Mouse (Mus musculus): Measurements from ENCODE around the gene Dzank1. TPM values are rescaled to one million over a fixed set of nuclear protein-coding genes. Genes with fewer than 3 reads are reported as not detected.

Gene Dzank1
- 1.3 and 2.1 TPM in 2 replicates for polyA plus RNA-seq (2012; rRNA removed)

GRCm38 (mm10) chr2:144526981-144527820 lies at the start of gene Dzank1, which contains the start of gene Polr3f:
Gene Dzank1 (minus strand): TSS chr2:144527414.
Gene Polr3f (plus strand): TSS chr2:144527718.
- under 1% methylated on average over 56 of the region's 56 CpGs for WGBS
- Histone ChIP-seq H3K4me3 (replicated peaks; ENCODE audit: extremely low read depth, low read depth, low read length) (peak within 1 kb of the TSS; percentile 94), H3K4me1 (ENCODE audit: control insufficient read depth, insufficient read depth, low read length) (0 out of 2 replicates have a peak, but pooled peaks cover 5% of the 10 kb centered on the region)
- TF ChIP-seq POLR2A (IDR thresholded peaks at IDR 0.05; ENCODE audit: borderline replicate concordance, extremely low read depth, low read depth, low read length): peak; percentile 28; the same call in 1 of the 2 replicates
- no peak for TF ChIP-seq CTCF (IDR thresholded peaks at IDR 0.05; ENCODE audit: insufficient read depth, low read length)
- peak; percentile 95 for DNase-seq

- Histone ChIP-seq H3K4me1 (ENCODE audit: control insufficient read depth, insufficient read depth, low read length) (no peaks in the 10 kb centered on the region), H3K4me3 (replicated peaks; ENCODE audit: extremely low read depth, low read depth, low read length) (peak within 1 kb of the TSS; percentile 97)
- no peak for TF ChIP-seq CTCF (IDR thresholded peaks at IDR 0.05; ENCODE audit: insufficient read depth, low read length)
- TF ChIP-seq POLR2A (IDR thresholded peaks at IDR 0.05; ENCODE audit: borderline replicate concordance, extremely low read depth, low read depth, low read length): peak; percentile 84
- under 1% methylated on average over 44 of the region's 44 CpGs for WGBS
- DNase-seq: peak; percentile 95
Observed at GRCm38 (mm10) chr2:144555820-144556552, 28.8 kb upstream of the Dzank1 start, which contains the start of gene Sec23b. Gene Sec23b (plus strand): TSS chr2:144556229.

DNA sequence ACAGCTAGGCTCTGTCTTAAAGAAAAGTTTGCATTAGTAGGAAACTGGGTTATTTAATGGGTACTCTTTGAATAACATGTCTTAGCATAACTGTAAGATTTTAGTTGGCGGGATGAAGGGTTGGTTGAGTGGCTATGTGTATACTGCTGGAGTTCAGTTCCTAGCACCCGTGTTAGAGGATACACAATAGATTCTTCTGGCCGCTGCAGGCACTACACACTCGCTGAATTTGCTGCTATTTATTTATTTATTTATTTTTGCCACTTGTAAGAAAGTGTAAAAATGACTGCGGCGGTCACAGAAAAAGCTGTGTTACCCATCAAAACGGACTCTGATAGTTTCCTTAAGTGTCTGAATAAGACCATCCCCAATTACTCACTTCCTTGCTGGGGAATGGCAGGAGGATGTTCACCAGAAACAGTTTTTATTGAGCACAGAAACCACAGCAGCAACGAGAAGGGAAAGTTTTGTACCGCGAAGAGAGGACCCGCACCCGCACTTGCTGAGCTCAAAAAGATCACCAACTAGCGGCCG lies 28.1 kb upstream of the Dzank1 start:
- TF ChIP-seq POLR2A (IDR thresholded peaks at IDR 0.05; ENCODE audit: borderline replicate concordance, extremely low read depth, low read depth, low read length) (no peak), CTCF (IDR thresholded peaks at IDR 0.05; ENCODE audit: insufficient read depth, low read length) (no peak)
- WGBS: 2% methylated on average over 14 of the region's 14 CpGs
- H3K4me1 ChIP-seq (ENCODE audit: control insufficient read depth, insufficient read depth, low read length): no peaks in the 10 kb centered on the region
- DNase-seq: no peak
- H3K4me3 ChIP-seq (replicated peaks; ENCODE audit: extremely low read depth, low read depth, low read length): peak overlapping the region; percentile 97

DNA sequence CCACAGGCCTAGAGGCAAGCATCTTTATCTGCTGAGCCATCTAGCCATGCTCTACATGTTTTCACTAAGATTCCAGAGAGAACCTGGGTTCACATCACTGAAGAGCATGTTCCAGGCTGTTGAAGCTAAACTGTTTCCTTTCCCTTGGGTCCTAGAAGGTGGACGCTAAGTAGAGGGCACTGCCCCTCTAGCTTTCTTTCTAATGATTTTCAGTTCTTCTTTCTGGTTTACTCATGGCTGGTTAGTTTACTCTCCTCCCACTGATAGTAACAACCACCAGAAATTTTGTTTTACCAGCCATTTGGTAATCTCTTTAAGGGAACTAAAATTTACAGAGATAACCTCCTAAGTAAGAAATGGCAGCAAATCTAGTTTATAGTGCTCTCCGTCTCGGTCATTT lies 26.7 kb upstream of the Dzank1 start:
- Histone ChIP-seq H3K4me1 (ENCODE audit: control insufficient read depth, insufficient read depth, low read length) (no peaks in the 10 kb centered on the region), H3K4me3 (replicated peaks; ENCODE audit: extremely low read depth, low read depth, low read length) (no peak overlapping the region)
- TF ChIP-seq CTCF (IDR thresholded peaks at IDR 0.05; ENCODE audit: insufficient read depth, low read length) (no peak), POLR2A (IDR thresholded peaks at IDR 0.05; ENCODE audit: borderline replicate concordance, extremely low read depth, low read depth, low read length) (no peak)
- WGBS: 91% methylated on average over 3 of the region's 3 CpGs
- no peak for DNase-seq

DNA sequence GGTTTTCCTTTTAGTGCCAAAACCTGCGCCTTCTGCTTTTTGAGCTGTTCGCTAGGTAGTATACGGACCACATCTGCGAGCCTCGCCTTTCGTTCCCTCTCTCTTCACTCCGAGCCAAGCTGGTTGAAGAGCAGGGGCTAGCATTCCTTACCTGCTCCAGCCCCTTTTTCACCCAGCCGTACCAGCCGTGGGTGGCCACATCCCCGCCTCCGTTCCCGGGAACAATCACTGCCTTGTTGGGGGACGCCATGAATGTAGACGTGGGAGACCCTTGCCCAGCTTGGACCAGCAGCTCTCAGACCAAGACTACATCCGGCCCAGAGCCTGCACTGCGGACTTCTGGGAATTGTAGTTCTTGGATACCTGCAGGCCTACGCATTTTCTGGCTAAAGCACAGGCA lies 23.3 kb upstream of the Dzank1 start, which contains the start of gene Rbbp9:
TSS of gene Rbbp9 (minus strand) at position 341 of the 400 bp plus-strand sequence.
- TF ChIP-seq POLR2A (IDR thresholded peaks at IDR 0.05; ENCODE audit: borderline replicate concordance, extremely low read depth, low read depth, low read length) (peak; percentile 70; the same call in 1 of the 2 replicates), CTCF (IDR thresholded peaks at IDR 0.05; ENCODE audit: insufficient read depth, low read length) (no peak)
- H3K4me3 ChIP-seq (replicated peaks; ENCODE audit: extremely low read depth, low read depth, low read length): peak within 1 kb of the TSS; percentile 79
- under 1% methylated on average over 17 of the region's 17 CpGs for WGBS
- peak; percentile 63 for DNase-seq
- no peaks in the 10 kb centered on the region for H3K4me1 ChIP-seq (ENCODE audit: control insufficient read depth, insufficient read depth, low read length)

DNA sequence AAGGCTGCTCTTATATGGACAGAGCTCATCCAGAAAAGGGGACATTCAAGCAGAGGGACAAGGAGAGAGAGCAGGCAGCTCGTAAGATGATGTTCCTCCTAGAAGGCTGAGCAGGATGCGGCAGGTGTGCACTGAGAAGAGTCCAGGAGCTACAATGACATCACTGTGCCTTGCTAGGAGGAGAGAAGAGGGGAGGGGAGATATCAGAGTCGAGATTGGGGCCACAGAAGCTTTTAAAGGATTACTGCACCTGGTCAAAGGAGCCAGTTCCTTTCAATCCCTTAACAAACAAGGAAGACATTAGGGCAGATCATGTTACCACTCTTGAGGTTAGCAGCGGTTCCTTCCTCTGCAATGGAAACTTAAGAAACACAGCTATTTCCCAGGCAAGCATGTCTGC lies 20.3 kb upstream of the Dzank1 start:
- DNase-seq: no peak
- H3K4me3 ChIP-seq (replicated peaks; ENCODE audit: extremely low read depth, low read depth, low read length): no peak overlapping the region
- 73% methylated on average over 4 of the region's 4 CpGs for WGBS
- no peak for TF ChIP-seq POLR2A (IDR thresholded peaks at IDR 0.05; ENCODE audit: borderline replicate concordance, extremely low read depth, low read depth, low read length)
- no peak for TF ChIP-seq CTCF (IDR thresholded peaks at IDR 0.05; ENCODE audit: insufficient read depth, low read length)
- no peaks in the 10 kb centered on the region; the same call in 1 of the 2 replicates for H3K4me1 ChIP-seq (ENCODE audit: control insufficient read depth, insufficient read depth, low read length)

- no peak for DNase-seq
- Histone ChIP-seq H3K4me3 (replicated peaks; ENCODE audit: extremely low read depth, low read depth, low read length) (no peak overlapping the region), H3K4me1 (ENCODE audit: control insufficient read depth, insufficient read depth, low read length) (no peaks in the 10 kb centered on the region; the same call in 1 of the 2 replicates)
- 18% methylated on average over 1 of the region's 1 CpGs for WGBS
- TF ChIP-seq CTCF (IDR thresholded peaks at IDR 0.05; ENCODE audit: insufficient read depth, low read length): no peak
- TF ChIP-seq POLR2A (IDR thresholded peaks at IDR 0.05; ENCODE audit: borderline replicate concordance, extremely low read depth, low read depth, low read length): no peak
Observed at GRCm38 (mm10) chr2:144545481-144545880, 18.3 kb upstream of the Dzank1 start.

- Histone ChIP-seq H3K4me3 (replicated peaks; ENCODE audit: extremely low read depth, low read depth, low read length) (no peak overlapping the region), H3K4me1 (ENCODE audit: control insufficient read depth, insufficient read depth, low read length) (no peaks in the 10 kb centered on the region; the same call in 1 of the 2 replicates)
- no peak for DNase-seq
- TF ChIP-seq CTCF (IDR thresholded peaks at IDR 0.05; ENCODE audit: insufficient read depth, low read length): no peak
- no peak for TF ChIP-seq POLR2A (IDR thresholded peaks at IDR 0.05; ENCODE audit: borderline replicate concordance, extremely low read depth, low read depth, low read length)
- WGBS: 82% methylated on average over 2 of the region's 2 CpGs
Observed at GRCm38 (mm10) chr2:144545061-144545460, 17.8 kb upstream of the Dzank1 start.

- H3K4me1 ChIP-seq (ENCODE audit: control insufficient read depth, insufficient read depth, low read length): no peaks in the 10 kb centered on the region; the same call in 1 of the 2 replicates
- no peak for TF ChIP-seq POLR2A (IDR thresholded peaks at IDR 0.05; ENCODE audit: borderline replicate concordance, extremely low read depth, low read depth, low read length)
- no peak for TF ChIP-seq CTCF (IDR thresholded peaks at IDR 0.05; ENCODE audit: insufficient read depth, low read length)
- WGBS: 56% methylated on average over 6 of the region's 6 CpGs
- H3K4me3 ChIP-seq (replicated peaks; ENCODE audit: extremely low read depth, low read depth, low read length): no peak overlapping the region
- DNase-seq: no peak
Observed at GRCm38 (mm10) chr2:144544630-144545029, 17.4 kb upstream of the Dzank1 start.
